Mouse (Mus musculus): Measurements from ENCODE around the gene Impdh2.

The Impdh2 gene

DNA sequence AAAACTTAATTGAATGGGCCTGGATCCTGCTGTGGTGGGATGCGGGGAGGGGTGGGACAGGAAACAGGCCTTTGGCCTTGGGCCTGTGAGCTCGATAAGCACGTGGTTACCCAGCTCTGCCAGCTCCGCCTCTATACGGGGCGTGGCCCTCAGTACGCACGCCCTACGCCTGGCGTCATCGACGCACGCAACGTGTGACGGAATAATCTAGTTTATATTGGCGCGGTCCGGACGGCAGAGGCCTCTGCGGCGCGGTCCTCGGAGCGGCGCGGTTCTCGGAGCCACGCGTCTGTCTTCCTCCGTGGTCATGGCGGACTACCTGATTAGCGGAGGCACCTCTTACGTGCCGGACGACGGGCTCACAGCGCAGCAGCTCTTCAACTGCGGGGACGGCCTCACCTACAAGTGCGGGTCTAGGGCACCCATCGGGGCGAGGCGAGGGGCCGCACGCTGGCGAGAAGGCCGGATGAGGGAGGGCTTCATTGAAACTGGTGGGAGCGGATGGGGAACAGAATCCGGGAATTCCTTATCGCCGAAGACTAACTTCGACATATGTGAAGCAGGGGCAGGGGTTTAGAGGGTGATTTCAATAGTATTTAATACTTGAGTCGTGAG, at the start of gene Impdh2:
Gene Impdh2, plus strand, starts transcription at position 60 of the 615 bp plus-strand sequence.
- peak; percentile 97 for DNase-seq (ENCODE audit: extremely low spot score)

GRCm38 (mm10) chr9:108516380-108517251, 43.5 kb upstream of the Impdh2 start, which contains the start of gene Qrich1:
TSS of gene Qrich1 (plus strand) at chr9:108516806.
- peak; percentile 95 for DNase-seq (ENCODE audit: extremely low spot score)

DNA sequence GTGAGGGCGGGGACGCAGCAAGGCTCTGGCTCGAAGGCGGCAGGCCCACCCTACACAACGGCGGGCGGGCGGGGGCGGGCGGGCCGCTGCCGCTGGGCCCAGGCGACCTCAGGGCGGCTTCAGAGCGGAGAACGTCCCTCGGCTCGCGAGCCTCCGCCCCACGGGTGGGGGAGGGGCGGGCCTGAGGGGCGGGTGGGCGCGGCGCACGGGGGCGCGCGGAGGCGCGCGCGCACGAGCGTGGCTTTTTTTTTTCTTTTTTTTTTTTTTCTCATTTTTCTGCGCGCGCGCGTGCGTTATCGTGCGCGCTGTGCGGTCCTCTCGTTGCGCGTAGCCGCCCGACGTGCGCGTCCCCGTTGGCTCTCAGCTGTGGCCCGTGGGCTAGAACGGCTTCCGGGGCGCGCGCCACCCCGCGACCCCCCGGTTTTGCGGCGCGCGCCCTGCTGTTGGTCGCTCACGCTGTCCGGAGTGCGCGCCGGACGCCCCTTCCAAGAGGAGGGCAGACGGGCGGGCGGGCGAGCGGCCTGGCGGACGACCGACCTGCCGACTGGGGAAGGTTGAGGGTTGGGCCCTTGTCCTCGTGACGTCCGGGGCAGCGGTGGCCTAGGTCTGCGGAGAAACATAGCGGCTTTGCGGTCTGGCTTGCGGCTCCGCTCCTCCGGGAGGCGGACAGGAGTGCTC, 42.7 kb upstream of the Impdh2 start:
- peak; percentile 86 for DNase-seq (ENCODE audit: extremely low spot score)

DNA sequence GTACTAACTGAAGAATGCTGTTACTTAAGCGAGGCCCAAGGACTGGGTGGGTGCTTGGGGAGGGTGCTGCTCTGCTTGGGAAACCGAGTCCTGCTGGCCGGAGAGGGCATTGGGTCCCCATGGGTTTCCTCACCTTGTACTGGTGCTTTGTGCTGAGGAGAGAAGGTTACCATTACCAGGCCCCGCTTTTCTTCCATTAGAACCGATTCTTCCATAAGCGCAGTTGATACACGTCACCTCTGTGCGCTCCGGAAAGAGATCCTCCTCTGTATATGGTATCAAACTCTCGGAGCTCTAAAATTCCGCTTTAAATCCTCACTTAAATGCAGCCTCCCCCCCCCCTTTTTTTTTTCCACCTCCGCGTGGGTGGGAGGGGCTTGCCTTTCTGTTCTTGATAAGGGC, 42.2 kb upstream of the Impdh2 start:
- no peak for DNase-seq (ENCODE audit: extremely low spot score)

DNA sequence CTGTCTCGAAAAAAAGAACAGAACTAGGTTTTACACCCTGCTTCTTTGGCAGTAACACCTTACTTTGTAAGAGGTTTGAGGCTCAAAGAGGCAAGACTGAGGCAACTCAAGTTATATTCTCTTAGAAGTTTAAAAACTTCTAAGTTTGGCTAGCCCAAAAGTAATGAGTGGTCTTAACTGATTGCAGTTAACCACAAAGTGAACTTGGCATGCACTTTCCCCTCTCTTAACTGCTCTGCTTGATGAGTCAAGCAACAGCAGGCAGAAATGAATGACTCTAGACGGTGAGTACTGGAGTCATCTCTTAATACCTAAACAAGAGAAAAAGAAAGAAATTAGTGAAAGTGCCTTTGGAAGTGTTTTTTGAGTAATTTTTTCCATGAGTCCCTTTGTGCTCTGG, 38.5 kb upstream of the Impdh2 start:
- DNase-seq (ENCODE audit: extremely low spot score), result no peak

DNA sequence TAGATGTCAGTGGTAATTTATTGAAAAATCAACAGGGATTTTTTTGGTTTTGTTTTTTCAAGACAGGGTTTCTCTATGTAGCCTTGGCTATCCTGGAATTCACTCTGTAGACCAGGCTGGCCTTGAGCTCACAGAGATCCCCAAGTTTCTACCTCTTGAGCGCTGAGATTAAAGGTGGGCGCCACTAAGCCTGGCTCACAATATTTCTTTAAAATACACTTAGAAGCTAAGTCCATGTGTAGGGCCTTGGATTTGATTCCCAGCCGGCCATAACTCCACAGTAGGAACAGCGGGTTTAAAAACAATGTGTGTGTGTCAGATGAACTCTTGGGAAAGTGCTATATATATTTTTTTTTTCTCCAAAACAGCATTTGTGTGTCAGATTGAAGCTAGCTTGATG, 36.7 kb upstream of the Impdh2 start:
- DNase-seq (ENCODE audit: extremely low spot score), result no peak

DNA sequence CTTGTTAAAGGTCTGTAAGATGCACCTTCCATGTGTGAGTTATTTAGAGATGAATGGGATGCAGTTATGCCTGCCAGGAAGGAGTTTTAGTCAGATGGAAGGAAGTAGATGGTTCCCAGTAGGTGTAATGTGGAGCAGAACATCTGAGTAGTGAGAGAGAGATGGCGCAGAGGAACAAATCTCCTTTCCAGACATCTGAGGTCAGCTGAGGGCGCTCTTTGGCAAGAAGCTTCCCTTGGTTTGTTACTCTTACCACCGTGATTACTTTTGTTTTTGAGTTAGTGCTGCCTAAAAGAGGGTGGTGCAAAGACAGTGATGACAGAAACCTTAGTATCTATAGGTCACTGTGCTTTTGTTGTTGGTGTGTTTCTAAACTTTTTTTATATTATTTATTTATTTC, 34.7 kb upstream of the Impdh2 start:
- no peak for DNase-seq (ENCODE audit: extremely low spot score)

DNA sequence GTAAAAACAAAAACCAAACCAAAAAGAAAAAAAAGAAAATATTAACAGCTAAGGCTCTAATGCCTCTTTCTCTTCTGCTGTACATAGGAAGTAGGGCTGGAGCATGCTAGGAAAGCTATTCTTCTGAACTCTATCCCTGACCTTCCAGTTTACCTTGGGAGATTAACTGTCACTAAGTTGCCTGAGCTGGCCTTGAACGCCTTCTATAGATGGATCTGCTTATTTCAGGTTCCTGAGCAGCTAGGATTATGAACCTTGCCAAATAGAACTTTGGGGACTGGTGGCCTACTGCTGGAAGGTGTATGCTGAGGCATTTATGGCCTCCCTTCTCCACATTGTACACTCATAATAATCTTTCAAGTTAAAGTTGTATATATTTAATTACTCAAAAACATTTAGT, 29.1 kb upstream of the Impdh2 start:
- DNase-seq (ENCODE audit: extremely low spot score), result no peak

DNA sequence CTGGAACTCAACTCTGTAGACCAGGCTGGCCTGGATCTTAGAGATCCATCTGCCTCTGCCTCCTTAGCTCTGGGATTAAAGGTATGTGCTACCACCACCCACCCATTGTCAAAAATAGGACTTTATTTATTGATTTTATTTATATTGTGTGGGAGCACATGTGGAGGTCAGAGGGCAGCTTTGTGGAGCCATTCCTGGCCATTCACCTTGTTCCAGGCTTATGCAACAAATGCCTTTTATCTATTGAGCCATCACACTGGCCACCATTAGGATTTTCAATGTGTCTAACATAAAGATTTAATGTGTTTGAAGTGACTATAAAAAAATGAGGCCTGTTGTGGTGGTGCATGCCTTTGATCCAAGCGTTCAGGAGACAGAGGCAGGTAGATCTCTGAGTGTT, 28.6 kb upstream of the Impdh2 start:
- no peak for DNase-seq (ENCODE audit: extremely low spot score)

DNA sequence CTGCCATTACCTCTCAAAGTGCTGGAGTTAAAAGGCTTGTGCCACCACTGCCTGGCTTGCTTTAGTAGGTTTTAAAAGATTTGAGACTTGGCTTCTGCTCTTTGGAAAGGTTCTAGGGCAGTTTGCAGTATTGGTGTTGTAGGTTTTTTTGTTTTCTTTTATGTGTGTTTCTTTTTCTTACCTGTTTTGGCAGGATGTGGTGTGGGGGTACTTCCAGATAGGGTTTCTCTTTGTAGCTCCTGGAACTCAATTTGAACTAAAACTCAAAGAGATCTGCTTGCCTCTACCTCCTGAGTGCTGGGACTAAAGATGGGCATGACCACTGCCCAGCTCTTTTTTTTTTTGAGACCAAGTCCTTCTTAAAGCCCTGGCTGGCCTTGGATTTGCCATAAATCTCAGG, 19.2 kb upstream of the Impdh2 start:
- no peak for DNase-seq (ENCODE audit: extremely low spot score)

GRCm38 (mm10) chr9:108545986-108546385, 14.1 kb upstream of the Impdh2 start:
- DNase-seq (ENCODE audit: extremely low spot score), result no peak

DNA sequence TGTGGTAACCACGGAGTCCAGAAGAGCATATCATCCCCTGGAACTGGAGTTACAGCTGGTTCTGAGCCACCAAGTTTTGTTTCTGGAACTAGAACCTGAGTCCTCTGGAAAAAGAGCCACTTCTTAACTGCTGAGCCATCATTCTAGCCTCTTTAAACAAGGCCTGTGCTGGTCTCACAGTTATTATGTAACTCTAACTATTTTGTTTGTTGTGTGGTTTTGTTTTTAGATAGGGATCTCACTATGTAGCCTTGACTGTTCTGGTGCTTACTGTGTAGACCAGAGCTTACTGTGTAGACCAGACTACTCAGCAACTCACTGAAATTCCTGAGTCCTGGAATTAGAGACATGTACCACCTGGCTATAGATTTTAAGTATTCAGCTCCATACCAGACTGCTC, 13.2 kb upstream of the Impdh2 start:
- no peak for DNase-seq (ENCODE audit: extremely low spot score)

- DNase-seq (ENCODE audit: extremely low spot score), result no peak
Measured at GRCm38 (mm10) chr9:108559169-108559568, 917 bp upstream of the Impdh2 start.

DNA sequence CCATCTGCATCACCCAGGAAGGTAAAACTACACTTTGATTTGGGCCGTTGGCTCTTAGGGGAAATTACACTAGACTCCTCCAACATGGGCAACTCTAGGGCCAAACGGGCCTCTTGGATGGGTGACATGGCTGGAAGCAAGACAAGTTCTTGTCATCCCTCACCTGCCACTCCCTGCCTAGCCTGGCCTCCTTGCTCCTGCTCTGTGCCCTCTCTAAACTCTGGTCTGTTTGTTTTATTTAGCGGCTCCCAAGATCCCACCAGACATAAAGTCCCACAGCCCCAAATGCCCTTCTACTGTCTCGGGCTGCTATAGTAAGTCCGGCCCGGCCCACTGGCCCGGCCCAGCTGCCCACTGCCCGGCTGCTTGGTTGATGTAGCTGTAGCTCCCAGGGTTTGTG, 3.6 kb downstream of the Impdh2 start:
- no peak for DNase-seq (ENCODE audit: extremely low spot score)

DNA sequence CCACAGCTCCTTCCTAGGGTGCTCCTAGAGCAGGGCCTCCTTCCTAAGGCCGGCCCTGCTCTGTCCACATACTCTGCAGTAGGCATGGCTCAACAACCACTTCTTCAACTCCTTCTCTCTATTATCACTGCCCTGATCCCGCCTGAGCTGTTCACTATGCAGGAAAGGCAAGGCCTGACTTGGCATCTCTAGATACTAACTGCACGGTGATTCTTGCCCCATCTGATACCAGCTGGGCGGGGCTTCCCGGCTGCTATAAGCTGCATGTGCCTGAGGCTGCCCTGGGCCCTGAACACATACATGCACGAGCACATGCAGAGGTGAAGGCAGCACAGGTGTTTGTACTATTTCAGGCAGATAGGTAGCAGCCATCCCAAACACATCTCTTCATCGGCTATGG, 4.0 kb downstream of the Impdh2 start:
- no peak for DNase-seq (ENCODE audit: extremely low spot score)

DNA sequence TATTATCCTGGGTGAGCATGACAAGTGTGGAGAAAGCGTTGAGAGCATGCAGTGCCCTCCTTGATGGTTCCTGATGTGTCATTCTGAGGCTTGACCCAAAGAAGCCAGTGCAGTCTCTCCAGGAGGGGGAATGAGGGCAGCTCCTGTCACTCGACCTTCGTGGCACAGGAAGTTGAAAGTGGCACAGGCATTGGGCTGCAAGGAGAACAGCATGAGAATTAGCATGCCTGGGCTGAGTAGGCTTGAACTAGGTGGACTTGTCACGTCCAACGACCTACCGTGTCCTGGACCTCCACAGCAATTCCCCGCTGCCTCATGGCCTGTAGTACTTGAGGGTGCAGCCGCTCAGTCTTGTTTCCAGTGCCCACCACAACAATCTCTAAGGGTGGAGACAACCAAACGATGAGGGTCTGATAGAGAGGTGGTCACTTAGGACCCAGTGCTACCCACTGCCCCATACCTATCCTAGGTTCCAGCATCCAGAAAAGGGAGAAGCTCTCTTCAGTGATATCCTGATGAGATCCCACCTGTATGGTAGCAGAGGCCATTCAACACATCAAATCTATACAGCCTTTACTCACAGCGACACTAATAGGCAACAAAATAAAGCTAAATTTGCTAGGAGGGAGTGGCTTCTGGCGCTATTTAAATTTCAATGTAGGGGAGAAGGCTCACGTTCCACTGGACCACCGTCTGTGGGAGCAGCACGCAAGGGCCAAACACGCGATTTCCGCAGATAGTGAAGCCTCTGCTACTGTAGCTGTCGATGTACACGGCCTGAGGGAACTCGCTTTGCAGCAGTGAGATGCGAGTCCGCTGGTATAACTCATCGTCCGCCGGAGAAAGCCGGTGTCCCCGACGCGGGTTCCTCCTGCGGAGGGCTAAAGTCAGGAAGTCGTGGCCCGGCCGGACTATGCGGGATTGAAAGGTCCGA, 6.1 kb downstream of the Impdh2 start:
- no peak for DNase-seq (ENCODE audit: extremely low spot score)

- DNase-seq (ENCODE audit: extremely low spot score), result peak; percentile 93
Measured at GRCm38 (mm10) chr9:108566815-108567776, 7.0 kb downstream of the Impdh2 start, which contains the start of gene Ndufaf3. TSS of gene Ndufaf3 (minus strand) at chr9:108567434.

DNA sequence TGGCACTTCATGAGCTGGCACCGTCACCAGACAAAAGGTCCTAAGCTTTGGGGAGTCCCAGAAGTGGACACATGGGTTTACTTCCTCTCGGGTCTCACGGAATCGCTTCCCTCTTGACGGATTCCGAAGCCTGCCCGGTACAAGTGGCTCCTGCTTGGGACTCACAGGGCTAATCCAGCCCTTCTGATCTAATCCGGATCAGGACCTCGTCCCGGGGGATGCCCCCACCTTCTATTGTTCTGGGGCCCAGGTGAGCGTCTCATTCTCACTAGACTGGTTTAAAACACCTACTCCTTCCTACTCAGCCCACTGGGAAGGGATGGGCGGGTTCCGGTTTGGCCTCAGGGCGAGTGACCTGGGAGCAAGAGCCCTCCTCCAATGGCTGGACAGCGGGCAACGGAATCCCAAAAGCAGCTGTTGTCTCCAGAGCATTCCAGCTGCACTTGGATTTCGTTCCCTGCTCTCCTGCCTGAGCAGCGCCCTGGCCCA, 7.9 kb downstream of the Impdh2 start:
- peak; percentile 48 for DNase-seq (ENCODE audit: extremely low spot score)

- no peak for DNase-seq (ENCODE audit: extremely low spot score)
Measured at GRCm38 (mm10) chr9:108568511-108568921, 8.4 kb downstream of the Impdh2 start.
